Mouse (Mus musculus) heart, postnatal 36 days (tissue): ENCODE data around the gene Olfr190. TPM values are rescaled to one million over a fixed set of nuclear protein-coding genes. Genes with fewer than 3 reads are reported as not detected.
"Not testable (repeated sequence)": the region's sequence is repeated elsewhere in the genome, so short reads cannot be mapped to it uniquely, and the experiment has no call there.

Experiments
- DNase-seq, 2 experiments: peaks; one replicate each; pipeline ENCODE4 v3.0.0; 2021 to 2022
- intact Hi-C: fragments of 180-260 bp; cut with DNase I; formaldehyde crosslinking; loops from one replicate; pipeline ENCODE4 v1.15.1; 2025
- total RNA-seq, 2 experiments: library from RNA; stranded (reverse); gene quantifications; 2 replicates each; pipeline ENCODE4 v1.2.3; 2021

The Olfr190 gene
- total RNA-seq = not detected

DNA sequence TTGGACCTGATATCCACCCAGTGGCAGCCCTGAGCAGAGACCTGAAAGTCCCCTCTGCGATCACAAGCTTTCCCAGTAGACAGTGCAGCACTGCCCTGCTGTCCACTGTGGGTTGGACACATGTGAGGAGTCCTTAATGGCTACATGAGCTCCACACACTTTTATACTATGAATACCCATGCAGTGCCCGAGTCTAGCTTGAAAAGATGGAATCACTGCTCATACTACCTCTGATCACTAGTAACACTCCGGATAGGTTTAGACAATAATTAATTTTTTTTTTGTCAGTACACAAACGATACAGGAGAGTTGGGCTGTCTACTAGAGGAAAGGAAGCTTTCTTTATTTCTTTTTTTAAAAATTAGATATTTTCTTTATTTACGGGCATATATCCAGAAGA lies at the start of gene Olfr190:
Olfr190 (minus strand) TSS at position 101 of the 400 bp plus-strand sequence.
- no peak for DNase-seq
- intact Hi-C loops = no loop called here

GRCm38 (mm10) chr16:59120969-59121368 lies 43.2 kb upstream of the Olfr190 start, which contains the start of gene Olfr194:
Gene Olfr194 (minus strand): TSS chr16:59121069.
- no peak for DNase-seq
- intact Hi-C loops = no loop called here

GRCm38 (mm10) chr16:59111781-59112180 lies 34.0 kb upstream of the Olfr190 start, which contains the start of gene Olfr193:
Gene Olfr193 (minus strand): TSS chr16:59111881.
- DNase-seq = no peak
- intact Hi-C loops = no loop called here

DNA sequence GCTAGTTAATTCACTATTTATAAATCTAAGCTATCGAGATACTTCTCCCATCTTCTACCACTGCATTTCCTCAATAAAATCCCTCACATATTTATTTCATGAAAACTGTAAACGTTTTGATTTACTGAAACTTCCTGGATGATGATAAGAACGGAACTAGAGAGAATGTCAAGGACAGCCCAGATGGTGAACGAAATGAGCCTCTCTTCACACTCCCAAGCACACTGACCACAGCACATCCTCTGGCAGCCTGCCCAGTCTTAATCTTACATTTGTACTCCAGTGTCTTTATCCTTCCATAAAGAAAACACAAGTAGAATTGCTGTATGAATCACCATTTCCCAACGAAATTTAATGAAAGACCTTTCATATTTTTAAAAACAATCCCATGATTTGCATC lies 30.7 kb upstream of the Olfr190 start:
- intact Hi-C loops, DNase-seq: not testable (repeated sequence)

DNA sequence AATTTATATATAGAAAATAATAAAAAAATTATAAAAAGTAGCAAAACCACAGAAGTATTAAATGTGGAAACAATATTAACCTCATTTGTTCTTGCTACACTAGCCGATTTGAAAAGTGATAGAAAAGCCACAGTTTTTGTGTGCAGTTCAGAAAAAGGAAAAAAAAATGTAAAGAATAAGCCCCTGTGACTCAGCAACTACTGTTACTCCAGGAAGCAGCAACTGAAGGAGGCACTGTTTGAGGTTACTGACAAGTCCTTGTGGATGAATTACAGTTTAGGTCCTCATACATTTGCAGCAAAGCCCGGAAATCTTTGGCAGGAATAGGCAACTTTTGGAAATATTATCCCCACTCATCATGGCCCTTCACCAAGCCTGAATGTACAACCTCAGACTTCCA lies 27.5 kb upstream of the Olfr190 start:
- DNase-seq = no peak
- intact Hi-C loops = no loop called here

GRCm38 (mm10) chr16:59089722-59090121 lies 11.9 kb upstream of the Olfr190 start, which contains the start of gene Olfr191:
Gene Olfr191 (minus strand): TSS chr16:59089822.
- DNase-seq, intact Hi-C loops: not testable (repeated sequence)

DNA sequence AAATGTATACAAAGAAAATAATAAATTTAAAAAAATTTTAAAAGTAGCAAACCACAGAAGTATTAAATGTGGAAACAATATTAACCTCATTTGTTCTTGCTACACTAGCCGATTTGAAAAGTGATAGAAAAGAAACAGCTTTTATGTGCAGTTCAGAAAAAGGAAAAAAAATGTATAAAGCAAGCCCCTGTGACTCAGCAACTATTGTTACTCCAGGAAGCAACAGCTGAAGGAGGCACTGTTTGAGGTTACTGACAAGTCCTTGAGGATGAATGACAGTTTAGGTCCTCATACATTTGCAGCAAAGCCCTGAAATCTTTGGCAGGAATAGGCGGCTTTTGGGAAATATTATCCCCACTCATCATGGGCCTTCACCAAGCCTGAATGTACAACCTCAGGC lies 3.3 kb upstream of the Olfr190 start:
- intact Hi-C loops, DNase-seq: not testable (repeated sequence)

DNA sequence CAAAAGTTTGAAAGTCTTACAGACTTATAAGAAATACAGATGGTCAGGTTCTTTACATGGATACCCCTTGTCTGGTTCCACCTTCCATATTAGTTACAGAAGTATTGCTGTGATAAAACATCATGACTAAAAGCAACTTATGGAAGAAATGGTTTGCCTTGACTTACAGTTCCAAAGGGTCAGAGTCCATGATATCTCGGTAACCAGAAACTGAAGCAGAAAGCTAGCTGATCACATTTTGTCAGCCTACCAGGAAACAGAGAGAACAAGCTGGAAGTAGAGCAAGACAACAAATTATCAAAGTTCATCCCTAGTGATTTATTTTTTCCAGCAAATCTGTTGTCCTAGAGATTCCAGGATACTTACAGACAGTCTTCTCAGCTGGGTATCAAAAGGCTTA lies 4.3 kb downstream of the Olfr190 start:
- DNase-seq = no peak
- intact Hi-C loops = no loop called here

DNA sequence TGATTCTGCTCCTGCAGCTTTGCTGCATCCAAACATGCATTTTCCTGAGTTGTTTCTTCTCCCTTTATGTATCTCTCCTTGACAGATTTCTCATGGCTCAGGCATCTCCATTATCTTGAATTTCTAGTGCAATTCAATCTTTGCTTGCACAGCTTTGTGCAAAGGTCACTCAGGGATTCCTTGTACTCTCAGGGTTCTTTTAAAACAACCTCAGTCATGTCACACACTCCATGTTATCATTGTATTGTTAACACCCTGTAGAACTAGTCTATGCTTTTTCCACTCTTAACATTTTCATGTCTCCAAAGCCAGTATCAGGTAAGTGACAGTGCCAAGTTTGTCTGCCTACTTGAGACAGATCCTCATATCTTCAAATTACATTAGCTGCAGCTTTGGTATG lies 6.0 kb downstream of the Olfr190 start:
- no peak for DNase-seq
- intact Hi-C loops = no loop called here

DNA sequence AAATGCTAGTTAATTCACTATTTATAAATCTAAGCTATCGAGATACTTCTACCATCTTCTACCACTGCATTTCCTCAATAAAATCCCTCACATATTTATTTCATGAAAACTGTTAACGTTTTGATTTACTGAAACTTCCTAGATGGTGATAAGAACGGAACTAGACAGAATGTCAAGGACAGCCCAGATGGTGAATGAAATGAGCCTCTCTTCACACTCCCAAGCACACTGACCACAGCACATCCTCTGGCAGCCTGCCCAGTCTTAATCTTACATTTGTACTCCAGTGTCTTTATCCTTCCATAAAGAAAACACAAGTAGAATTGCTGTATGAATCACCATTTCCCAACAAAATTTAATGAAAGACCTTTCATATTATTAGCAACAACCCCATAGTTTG lies 15.4 kb downstream of the Olfr190 start:
- DNase-seq, intact Hi-C loops: not testable (repeated sequence)

GRCm38 (mm10) chr16:59049286-59049685 lies 28.5 kb downstream of the Olfr190 start:
- intact Hi-C loops, DNase-seq: not testable (repeated sequence)

- DNase-seq = no peak
- intact Hi-C loops = no loop called here
These were observed 28.9 kb downstream of the Olfr190 start for GRCm38 (mm10) chr16:59048860-59049259.

DNA sequence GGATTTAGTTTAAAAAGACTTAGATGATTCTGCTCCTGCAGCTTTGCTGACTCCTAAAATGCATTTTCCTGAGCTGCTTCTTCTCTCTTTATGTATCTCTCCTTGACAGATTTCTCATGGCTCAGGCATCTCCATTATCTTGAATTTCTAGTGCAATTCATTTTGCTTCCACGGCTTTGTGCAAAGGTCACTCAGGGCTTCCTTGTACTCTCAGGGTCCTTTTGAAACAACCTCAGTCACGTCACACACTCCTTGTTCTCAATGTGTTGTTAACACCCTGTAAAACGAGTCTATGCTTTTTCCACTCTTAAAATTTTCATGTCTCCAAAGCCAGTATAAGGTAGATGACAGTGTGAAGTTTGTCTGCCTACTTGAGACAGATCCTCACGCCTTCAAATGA lies 30.2 kb downstream of the Olfr190 start:
- intact Hi-C loops = no loop called here
- no peak for DNase-seq

DNA sequence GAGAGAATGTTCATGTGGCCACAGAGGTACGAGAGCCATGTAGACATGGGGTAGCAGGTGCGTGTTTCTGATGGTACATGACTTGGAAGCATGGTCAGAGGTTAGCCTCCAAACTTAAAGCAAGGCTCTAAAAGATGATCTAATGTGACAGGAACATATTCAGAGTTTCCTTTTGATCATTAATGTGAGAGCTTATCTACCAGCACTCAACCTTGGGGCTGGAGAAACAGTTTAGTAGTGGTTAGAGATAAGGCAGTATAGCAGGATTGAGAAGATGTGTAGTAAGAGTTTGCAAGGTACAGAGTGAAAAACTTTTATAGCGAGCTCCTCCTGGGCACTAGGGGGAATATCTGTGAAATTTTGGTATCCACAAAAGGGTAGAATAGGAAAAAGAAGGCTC lies 32.0 kb downstream of the Olfr190 start:
- intact Hi-C loops = no loop called here
- DNase-seq = no peak

GRCm38 (mm10) chr16:59039710-59040109 lies 38.1 kb downstream of the Olfr190 start, which contains the start of gene Olfr187:
Gene Olfr187 (minus strand): TSS chr16:59039767.
- intact Hi-C loops = no loop called here

GRCm38 (mm10) chr16:59030191-59030590 lies 47.6 kb downstream of the Olfr190 start, which contains the start of gene Olfr186:
Gene Olfr186 (minus strand): TSS chr16:59030291.
- intact Hi-C loops = no loop called here
- DNase-seq = no peak

More at GRCm38 (mm10) chr16:59039710-59040109, 38.1 kb downstream of the Olfr190 start, which contains the start of gene Olfr187:
- DNase-seq = no peak

Other genes starting within 250 kb of the Olfr190 start
- gene Olfr177, start 203.2 kb downstream of the Olfr190 start, total RNA-seq = not detected
- not detected for gene Olfr178, start 185.9 kb downstream of the Olfr190 start, total RNA-seq
- not detected for gene Olfr181, start 149.2 kb downstream of the Olfr190 start, total RNA-seq
- gene Olfr180, start 148.6 kb downstream of the Olfr190 start, total RNA-seq = not detected
- not detected for gene Olfr183, start 82.6 kb downstream of the Olfr190 start, total RNA-seq
- gene Olfr186, start 47.7 kb downstream of the Olfr190 start, total RNA-seq = not detected
- gene Olfr187, start 38.2 kb downstream of the Olfr190 start, total RNA-seq = not detected
- not detected for gene Olfr191, start 11.8 kb upstream of the Olfr190 start, total RNA-seq
- gene Olfr193, start 33.9 kb upstream of the Olfr190 start, total RNA-seq = not detected
- gene Olfr194, start 43.1 kb upstream of the Olfr190 start, total RNA-seq = not detected
- gene Olfr195, start 69.0 kb upstream of the Olfr190 start, total RNA-seq = not detected
- gene Olfr196, start 92.4 kb upstream of the Olfr190 start, total RNA-seq = not detected
- gene Olfr198, start 125.5 kb upstream of the Olfr190 start, total RNA-seq = not detected
- not detected for gene Olfr199, start 141.8 kb upstream of the Olfr190 start, total RNA-seq
- gene Olfr201, start 194.6 kb upstream of the Olfr190 start, total RNA-seq = not detected
- not detected for gene Olfr202, start 208.8 kb upstream of the Olfr190 start, total RNA-seq
- not detected for gene Olfr203, start 220.9 kb upstream of the Olfr190 start, total RNA-seq
- not detected for gene Olfr204, start 240.2 kb upstream of the Olfr190 start, total RNA-seq